Comparison of ENCODE assay signal across 15 mouse cellular contexts in genomic region chr7:5016920-5017319, GRCm38 (mm10). TPM values are rescaled to one million over a fixed set of nuclear protein-coding genes. Genes with fewer than 3 reads are reported as not detected.
"Had no signal": no experiment of that assay in that cellular context is flagged by ENCODE, and none has a peak within 500 bp of the region (broad histone marks: within the 10 kb centered on the region; RNA-seq: fewer than 3 reads in every experiment).

No protein-coding gene starts in this region.

- H3K27ac ChIP-seq: left cerebral cortex, adult 2 months had no signal

- H3K27me3 ChIP-seq: limb, embryonic 12.5 days; liver, embryonic 13.5 days; lung, embryonic 15.5 days; megakaryocyte, embryonic 14.5 days; midbrain, embryonic 15.5 days; neural tube, embryonic 13.5 days had no signal

- H3K4me3 ChIP-seq: left cerebral cortex, adult 2 months; limb, embryonic 12.5 days; lung, embryonic 15.5 days had no signal

- DNase-seq: kidney, postnatal 14 days; liver; liver, embryonic 13.5 days; liver, postnatal 0 days; lung, postnatal 14 days; retina, postnatal 1 day; right cerebral cortex, postnatal 4 days; spleen, adult 18-20 months had no signal

- H3K9me3 ChIP-seq: limb, embryonic 12.5 days; lung, embryonic 15.5 days; midbrain, embryonic 15.5 days; neural tube, embryonic 13.5 days had no signal

RNA-seq across cellular contexts. Expression of gene Gm44973, which starts 1.6 kb away (rescaled TPM):
- polyA plus RNA-seq: limb, embryonic 12.5 days; macrophage; neural tube, embryonic 13.5 days had no signal

RNA-seq across cellular contexts. Expression of gene Ccdc106, which starts 3.4 kb away (rescaled TPM):
- polyA plus RNA-seq: liver, postnatal 0 days had no signal
